Mouse (Mus musculus) hindbrain, embryonic 13.5 days (tissue): ENCODE data around the gene Itgb2. TPM values are rescaled to one million over a fixed set of nuclear protein-coding genes. Genes with fewer than 3 reads are reported as not detected.

ENCODE experiments used
- ATAC-seq: fragments of 200-750 bp; cut with Nextera tagmentation; 2 replicates; pipeline ENCODE4 v1.8.0; 2017; ENCODE audit warnings: moderate TSS enrichment; ENCODE audit not compliant: low FRiP score
- H3K27ac ChIP-seq: fragments of 300-500 bp; sonication (generic); 2 replicates; pipeline ENCODE4 v1.5.1; 2015; ENCODE audit warnings: inconsistent platforms, mild to moderate bottlenecking, moderate library complexity
- H3K27me3 ChIP-seq: fragments of 300-500 bp; sonication (generic); 2 replicates; pipeline ENCODE4 v1.6.1; 2015; ENCODE audit warnings: mild to moderate bottlenecking, inconsistent platforms
- H3K36me3 ChIP-seq: fragments of 300-500 bp; sonication (generic); 2 replicates; pipeline ENCODE4 v1.6.1; 2015; ENCODE audit warnings: mild to moderate bottlenecking, inconsistent platforms
- H3K4me1 ChIP-seq: fragments of 300-500 bp; sonication (generic); replicated peaks from 2 replicates; pipeline ENCODE4 v1.6.1; 2015; ENCODE audit warnings: inconsistent platforms
- H3K4me2 ChIP-seq: fragments of 300-500 bp; sonication (generic); 2 replicates; pipeline ENCODE4 v1.6.1; 2015; ENCODE audit warnings: inconsistent platforms, mild to moderate bottlenecking, moderate library complexity
- H3K4me3 ChIP-seq: fragments of 300-500 bp; sonication (generic); 2 replicates; pipeline ENCODE4 v1.5.1; 2015; ENCODE audit warnings: mild to moderate bottlenecking, inconsistent platforms
- H3K9ac ChIP-seq: fragments of 300-500 bp; sonication (generic); 2 replicates; pipeline ENCODE4 v1.6.1; 2015; ENCODE audit warnings: mild to moderate bottlenecking, inconsistent platforms
- H3K9me3 ChIP-seq: fragments of 300-500 bp; sonication (generic); 2 replicates; pipeline ENCODE4 v1.6.1; 2016; ENCODE audit warnings: inconsistent platforms
- WGBS: fragments of 180-500 bp; shearing (Covaris S2); methylation state at CpG from one replicate; pipeline ENCODE4 v1.1.7; 2015; 5-methylcytosine and 5-hydroxymethylcytosine counted together
- polyA plus RNA-seq: library from polyadenylated mRNA; unstranded; fragments of >200 nt; fragmentation: Nextera tagmentation; extraction: Ambion mirVana; gene quantifications from 2 replicates; pipeline ENCODE4 v1.2.1, GENCODE M21; 2015

Gene Itgb2
- polyA plus RNA-seq, 1 experiment from 2014 or later = 0.90 TPM

GRCm38 (mm10) chr10:77583795-77584422, 53.9 kb downstream of the Itgb2 start:
- Histone ChIP-seq H3K9ac (peak overlapping the region; percentile 91; the same call in 1 of the 2 replicates), H3K4me1 (peaks cover 42% of the 10 kb centered on the region), H3K27me3 (no peaks in the 10 kb centered on the region), H3K36me3 (peaks cover 21% of the 10 kb centered on the region), H3K27ac (no peak overlapping the region), H3K4me2 (no peak overlapping the region), H3K4me3 (no peak overlapping the region), H3K9me3 (no peaks in the 10 kb centered on the region)
- ATAC-seq = no peak
- 67% methylated on average over 10 of the region's 10 CpGs for WGBS

- Histone ChIP-seq H3K9me3 (no peaks in the 10 kb centered on the region), H3K9ac (no peak overlapping the region), H3K27ac (no peak overlapping the region), H3K36me3 (peaks cover 42% of the 10 kb centered on the region), H3K4me2 (no peak overlapping the region), H3K27me3 (no peaks in the 10 kb centered on the region), H3K4me3 (no peak overlapping the region), H3K4me1 (peaks cover 51% of the 10 kb centered on the region)
- WGBS = 95% methylated on average over 3 of the region's 3 CpGs
- ATAC-seq = no peak
These were observed 56.6 kb downstream of the Itgb2 start for GRCm38 (mm10) chr10:77586637-77587036.

- Histone ChIP-seq H3K9me3 (no peaks in the 10 kb centered on the region), H3K27ac (no peak overlapping the region), H3K4me1 (peaks cover 49% of the 10 kb centered on the region), H3K4me2 (no peak overlapping the region), H3K9ac (no peak overlapping the region), H3K36me3 (peaks cover 45% of the 10 kb centered on the region), H3K4me3 (no peak overlapping the region), H3K27me3 (no peaks in the 10 kb centered on the region)
- no peak for ATAC-seq
- 94% methylated on average over 6 of the region's 6 CpGs for WGBS
These were observed 57.2 kb downstream of the Itgb2 start for GRCm38 (mm10) chr10:77587091-77587775.

- 92% methylated on average over 2 of the region's 2 CpGs for WGBS
- H3K27me3 ChIP-seq = no peaks in the 10 kb centered on the region
- no peaks in the 10 kb centered on the region for H3K9me3 ChIP-seq
- no peak overlapping the region for H3K9ac ChIP-seq
- H3K36me3 ChIP-seq = peaks cover 52% of the 10 kb centered on the region
- no peak overlapping the region for H3K27ac ChIP-seq
- no peak for ATAC-seq
- no peak overlapping the region for H3K4me2 ChIP-seq
- peaks cover 41% of the 10 kb centered on the region for H3K4me1 ChIP-seq
- H3K4me3 ChIP-seq = no peak overlapping the region
These were observed 58.0 kb downstream of the Itgb2 start for GRCm38 (mm10) chr10:77588036-77588435.

GRCm38 (mm10) chr10:77589117-77589516, 59.1 kb downstream of the Itgb2 start:
- peak overlapping the region; percentile 46 for H3K27ac ChIP-seq
- H3K4me1 ChIP-seq = peaks cover 30% of the 10 kb centered on the region
- H3K4me2 ChIP-seq = no peak overlapping the region
- WGBS = 79% methylated on average over 7 of the region's 7 CpGs
- no peak overlapping the region for H3K4me3 ChIP-seq
- no peaks in the 10 kb centered on the region for H3K27me3 ChIP-seq
- ATAC-seq = no peak
- no peaks in the 10 kb centered on the region for H3K9me3 ChIP-seq
- H3K9ac ChIP-seq = no peak overlapping the region
- H3K36me3 ChIP-seq = peaks cover 63% of the 10 kb centered on the region

GRCm38 (mm10) chr10:77589749-77590148, 59.7 kb downstream of the Itgb2 start:
- H3K4me1 ChIP-seq = peaks cover 30% of the 10 kb centered on the region
- H3K27me3 ChIP-seq = no peaks in the 10 kb centered on the region
- ATAC-seq = 0 out of 2 replicates have a peak, but pooled peaks have one; percentile 44
- no peak overlapping the region for H3K4me3 ChIP-seq
- H3K36me3 ChIP-seq = peaks cover 69% of the 10 kb centered on the region
- no peak overlapping the region for H3K27ac ChIP-seq
- WGBS = 76% methylated on average over 8 of the region's 8 CpGs
- H3K4me2 ChIP-seq = 0 out of 2 replicates have a peak overlapping the region, but pooled peaks have one; percentile 8
- no peak overlapping the region for H3K9ac ChIP-seq
- no peaks in the 10 kb centered on the region for H3K9me3 ChIP-seq

- Histone ChIP-seq H3K4me3 (no peak overlapping the region), H3K9me3 (no peaks in the 10 kb centered on the region), H3K9ac (no peak overlapping the region), H3K27ac (no peak overlapping the region), H3K4me2 (no peak overlapping the region), H3K36me3 (peaks cover 77% of the 10 kb centered on the region), H3K27me3 (no peaks in the 10 kb centered on the region), H3K4me1 (peaks cover 27% of the 10 kb centered on the region)
- WGBS = 40% methylated on average over 6 of the region's 6 CpGs
- no peak for ATAC-seq
These were observed 60.8 kb downstream of the Itgb2 start for GRCm38 (mm10) chr10:77590812-77591211.

- Histone ChIP-seq H3K27me3 (no peaks in the 10 kb centered on the region), H3K9ac (no peak overlapping the region), H3K4me3 (no peak overlapping the region), H3K4me1 (peaks cover 24% of the 10 kb centered on the region), H3K4me2 (no peak overlapping the region), H3K9me3 (no peaks in the 10 kb centered on the region), H3K36me3 (peaks cover 84% of the 10 kb centered on the region), H3K27ac (no peak overlapping the region)
- WGBS = 85% methylated on average over 6 of the region's 6 CpGs
- no peak for ATAC-seq
These were observed 61.5 kb downstream of the Itgb2 start for GRCm38 (mm10) chr10:77591546-77591945.

- H3K4me2 ChIP-seq = no peak overlapping the region
- ATAC-seq = no peak
- 90% methylated on average over 2 of the region's 2 CpGs for WGBS
- no peak overlapping the region for H3K9ac ChIP-seq
- H3K27ac ChIP-seq = no peak overlapping the region
- no peaks in the 10 kb centered on the region for H3K27me3 ChIP-seq
- H3K36me3 ChIP-seq = peaks cover 77% of the 10 kb centered on the region
- no peaks in the 10 kb centered on the region for H3K4me1 ChIP-seq
- no peak overlapping the region for H3K4me3 ChIP-seq
- H3K9me3 ChIP-seq = no peaks in the 10 kb centered on the region
These were observed 66.0 kb downstream of the Itgb2 start for GRCm38 (mm10) chr10:77596060-77596459.

GRCm38 (mm10) chr10:77603021-77603420, 73.0 kb downstream of the Itgb2 start:
- Histone ChIP-seq H3K4me2 (no peak overlapping the region), H3K9me3 (peaks cover 4% of the 10 kb centered on the region), H3K27ac (no peak overlapping the region), H3K4me3 (no peak overlapping the region), H3K4me1 (peaks cover 15% of the 10 kb centered on the region), H3K9ac (no peak overlapping the region), H3K36me3 (peaks cover 16% of the 10 kb centered on the region), H3K27me3 (no peaks in the 10 kb centered on the region)
- ATAC-seq = no peak
- 46% methylated on average over 4 of the region's 4 CpGs for WGBS

GRCm38 (mm10) chr10:77604111-77604510, 74.1 kb downstream of the Itgb2 start:
- peaks cover 4% of the 10 kb centered on the region for H3K9me3 ChIP-seq
- ATAC-seq = no peak
- peaks cover 12% of the 10 kb centered on the region for H3K36me3 ChIP-seq
- no peak overlapping the region for H3K9ac ChIP-seq
- 91% methylated on average over 6 of the region's 6 CpGs for WGBS
- no peak overlapping the region for H3K4me3 ChIP-seq
- no peaks in the 10 kb centered on the region for H3K27me3 ChIP-seq
- no peak overlapping the region for H3K27ac ChIP-seq
- peaks cover 19% of the 10 kb centered on the region for H3K4me1 ChIP-seq
- no peak overlapping the region for H3K4me2 ChIP-seq

GRCm38 (mm10) chr10:77604958-77605357, 74.9 kb downstream of the Itgb2 start:
- H3K9ac ChIP-seq = no peak overlapping the region
- H3K27ac ChIP-seq = peak overlapping the region; percentile 95; the same call in 1 of the 2 replicates

GRCm38 (mm10) chr10:77605368-77605767, 75.3 kb downstream of the Itgb2 start:
- peak; percentile 15; the same call in 1 of the 2 replicates for ATAC-seq
- Histone ChIP-seq H3K27me3 (no peaks in the 10 kb centered on the region), H3K4me3 (peak overlapping the region; percentile 60), H3K4me1 (peaks cover 30% of the 10 kb centered on the region), H3K9me3 (peaks cover 4% of the 10 kb centered on the region), H3K9ac (peak overlapping the region; percentile 83), H3K36me3 (peaks cover 13% of the 10 kb centered on the region), H3K4me2 (peak overlapping the region; percentile 73), H3K27ac (peak overlapping the region; percentile 95)
- 15% methylated on average over 1 of the region's 1 CpGs for WGBS

More at GRCm38 (mm10) chr10:77604958-77605357, 74.9 kb downstream of the Itgb2 start:
- Histone ChIP-seq H3K36me3 (peaks cover 9% of the 10 kb centered on the region), H3K4me3 (no peak overlapping the region), H3K4me1 (peaks cover 26% of the 10 kb centered on the region), H3K4me2 (no peak overlapping the region), H3K9me3 (peaks cover 4% of the 10 kb centered on the region), H3K27me3 (no peaks in the 10 kb centered on the region)
- ATAC-seq = no peak
- WGBS = 87% methylated on average over 5 of the region's 5 CpGs
